Mouse (Mus musculus) B cell, adult 67 days (primary cell): ENCODE results near the gene Upf3a. TPM values are rescaled to one million over a fixed set of nuclear protein-coding genes. Genes with fewer than 3 reads are reported as not detected.

Experiments
- total RNA-seq, 2 experiments: library from RNA; stranded (reverse); gene quantifications; 4 replicates each; pipeline ENCODE4 v1.2.4; 2023

Upf3a gene
- 10 to 100 TPM; 31.1 to 31.8 TPM for total RNA-seq

DNA sequence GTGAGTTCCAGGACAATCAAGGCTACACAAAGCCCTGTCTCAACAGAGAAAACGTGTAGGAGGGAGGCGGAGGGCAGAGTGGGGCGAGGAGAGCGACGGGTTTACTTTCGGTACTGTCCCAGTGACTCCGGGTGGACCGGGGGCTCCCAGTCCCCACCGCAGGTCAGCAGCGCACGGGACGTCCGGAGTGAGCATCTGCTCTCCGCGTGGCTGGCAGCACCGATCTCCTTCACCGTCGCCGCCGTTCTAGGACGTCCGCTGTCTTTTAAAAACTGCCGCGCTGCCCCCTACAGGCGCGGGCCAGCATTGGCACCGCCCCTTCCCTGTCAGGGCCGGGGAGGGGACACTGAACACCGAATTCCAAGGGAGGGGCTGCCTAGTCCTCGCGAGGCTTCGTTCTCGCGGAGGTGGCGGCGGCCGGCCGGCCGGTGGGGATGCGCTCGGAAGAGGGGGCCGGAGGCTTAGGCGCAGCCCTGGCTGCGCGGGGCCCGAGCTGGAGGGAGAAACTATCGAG, at the start of gene Upf3a:
TSS of gene Upf3a (plus strand) at position 366 of the 514 bp plus-strand sequence.

GRCm38 (mm10) chr8:13756982-13757804, 28.2 kb upstream of the Upf3a start, which contains the start of gene Cdc16:
Cdc16 (plus strand) TSS chr8:13757676.

DNA sequence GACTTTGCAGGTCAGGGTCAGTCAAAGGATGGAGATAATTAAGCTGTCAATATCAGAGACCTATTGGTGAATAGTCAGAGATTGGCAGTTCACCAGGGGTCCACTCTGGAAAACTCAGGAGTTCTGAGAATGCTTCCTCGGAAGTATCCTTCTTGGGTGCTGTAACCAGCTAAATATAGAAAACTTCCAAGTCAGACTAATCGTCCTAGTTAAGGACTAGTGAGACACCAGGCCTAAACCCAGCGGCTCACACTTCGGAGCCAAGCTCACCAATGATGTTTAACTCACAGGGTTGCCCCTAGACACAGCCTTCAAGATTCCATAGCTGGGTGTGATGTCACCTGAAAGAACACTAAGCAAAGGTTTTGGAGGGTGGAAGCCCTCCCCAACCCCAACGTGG, 52.9 kb downstream of the Upf3a start, which contains the start of gene AF366264:
TSS of gene AF366264 (minus strand) at position 101 of the 400 bp plus-strand sequence.

Other genes with a start within 250 kb of the Upf3a start
- 10 to 100 TPM in 1 of 2 experiments, 1 to 10 TPM in 1; 7.7 to 10.6 TPM for gene 1700029H14Rik, start 223.2 kb upstream of the Upf3a start, total RNA-seq
- 100 to 1,000 TPM; 359 to 374 TPM for gene Rasa3, start 108.0 kb upstream of the Upf3a start, total RNA-seq
- gene Cfap97d2, start 79.7 kb upstream of the Upf3a start, total RNA-seq = not detected
- gene Cdc16, start 27.9 kb upstream of the Upf3a start, total RNA-seq = 10 to 100 TPM; 56.5 to 59.2 TPM
- not detected for gene AF366264, start 52.8 kb downstream of the Upf3a start, total RNA-seq
- gene Champ1, start 84.0 kb downstream of the Upf3a start, total RNA-seq = 10 to 100 TPM; 22.5 to 26.4 TPM
- gene Coprs, start 104.7 kb downstream of the Upf3a start, total RNA-seq = 1 to 10 TPM; 1.4 to 2.0 TPM